Mouse (Mus musculus): Measurements from ENCODE around the gene Itpkb.

DNA sequence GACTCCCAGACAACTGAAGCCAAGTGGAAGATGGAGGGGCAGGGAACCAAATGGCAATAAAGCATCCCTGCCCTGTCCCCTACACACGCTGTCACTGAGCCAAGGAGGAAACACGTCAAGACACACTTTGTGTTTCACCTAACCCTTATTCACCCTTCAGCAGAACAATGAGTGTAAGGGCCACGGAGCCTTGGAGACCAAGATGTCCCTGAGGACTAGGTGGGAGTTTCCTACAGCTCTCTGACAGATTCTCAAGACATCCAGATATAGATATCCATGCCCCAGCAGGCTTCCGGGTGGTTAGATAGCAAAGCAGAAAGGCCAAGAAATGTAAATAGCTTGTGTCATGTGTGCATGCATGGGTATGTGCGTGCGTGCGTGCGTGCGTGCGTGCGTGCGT is 63.6 kb downstream of the Itpkb start:
- TF ChIP-seq CTCF (conservative IDR thresholded peaks at IDR 0.05 in 1 of 2, IDR thresholded peaks at IDR 0.05 in 1 of 2; ENCODE audit: low read depth in 2 of 2, low read length in 2 of 2) (no peak), JUND (conservative IDR thresholded peaks at IDR 0.05; ENCODE audit: low read depth, low read length) (no peak), POLR2AphosphoS2 (IDR thresholded peaks at IDR 0.05; ENCODE audit: low read depth, low read length) (no peak), POLR2A (IDR thresholded peaks at IDR 0.05; ENCODE audit: low read depth, low read length) (no peak), TBP (conservative IDR thresholded peaks at IDR 0.05; ENCODE audit: low read depth, low read length) (no peak), NRF1 (IDR thresholded peaks at IDR 0.05; ENCODE audit: low read depth, low read length) (no peak), ZNF384 (IDR thresholded peaks at IDR 0.05; ENCODE audit: low read depth, low read length) (no peak; the same call in 1 of the 2 replicates)

Measured in CH12.LX (cell line).